Mouse (Mus musculus) natural killer cell, adult 2 months (primary cell): ENCODE measurements at regions not wholly inside any gene's neighbourhood (a gene's known extent, or its start where the extent isn't known, plus 50 kb on each side); places are given as distances from the start of the nearest gene placed in this dataset.
A peak's percentile ranks its signal among the peaks of the same experiment; 100 is the strongest.
"Not testable (repeated sequence)": the region's sequence is repeated elsewhere in the genome, so short reads cannot be mapped to it uniquely, and the experiment has no call there.

Experiments
- DNase-seq, 2 experiments: peaks; one replicate each; pipeline ENCODE4 v3.0.0; 2022; ENCODE audit warnings: low spot score in 2 of 2

DNA sequence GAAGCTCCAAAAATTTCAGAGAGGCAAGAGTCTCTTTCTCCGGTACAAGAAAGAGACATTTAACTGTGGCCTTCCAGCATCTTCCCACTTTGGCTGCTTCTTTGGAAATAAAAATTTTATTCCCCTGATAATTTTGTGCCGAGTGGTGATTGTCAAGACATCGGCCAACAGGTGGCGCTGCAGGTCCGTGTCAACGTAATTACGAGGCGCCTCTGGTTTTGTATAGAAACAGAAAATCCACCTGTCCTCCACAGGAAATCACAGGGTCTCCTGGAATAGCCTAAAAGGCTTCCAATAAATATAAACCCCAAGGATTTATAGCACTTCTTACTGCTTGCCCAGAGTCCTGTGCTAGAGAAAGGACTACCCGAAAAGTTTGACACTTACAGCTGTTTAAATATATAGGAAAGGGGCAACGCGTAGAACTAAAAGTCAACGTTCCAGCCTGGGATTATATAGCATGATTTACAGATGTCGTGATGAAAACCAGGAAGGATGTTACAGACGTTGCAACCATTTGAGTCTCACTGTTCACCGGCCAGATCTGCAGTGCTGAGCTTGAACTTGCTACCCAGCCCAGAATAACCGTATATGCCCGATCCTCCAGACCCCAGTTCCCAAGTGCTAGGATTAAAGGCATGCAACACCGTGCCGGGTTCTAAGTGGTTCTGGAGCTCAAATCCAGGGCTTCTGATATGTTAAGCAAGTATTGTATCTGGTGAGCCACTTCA is 251.3 kb upstream of the Tgfbr2 start:
- DNase-seq: peak; percentile 55 to 62

GRCm38 (mm10) chr9:116425400-116425799 is 250.2 kb upstream of the Tgfbr2 start:
- not testable (repeated sequence) for DNase-seq

- no peak for DNase-seq
Observed at GRCm38 (mm10) chr9:116415021-116415420, 239.9 kb upstream of the Tgfbr2 start.

DNA sequence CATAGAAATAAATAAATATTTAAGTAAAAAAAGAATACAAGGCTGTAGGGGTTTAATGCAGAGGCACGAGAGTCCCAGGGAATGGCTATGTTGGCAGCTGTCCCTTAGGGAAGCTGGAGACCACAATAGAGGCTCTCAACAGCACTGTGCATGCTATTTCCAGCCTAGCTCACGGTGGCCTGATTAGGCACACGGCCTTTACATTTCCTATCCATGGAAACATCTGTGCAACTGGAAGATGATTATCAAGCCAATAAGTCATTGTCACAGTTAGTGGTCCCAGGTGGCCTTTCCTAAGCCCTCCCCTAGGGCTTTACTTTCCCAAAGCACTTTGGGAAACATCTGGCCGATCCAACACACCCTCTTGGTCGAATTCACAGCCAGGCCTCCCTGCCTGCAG is 235.9 kb upstream of the Tgfbr2 start:
- DNase-seq: no peak

DNA sequence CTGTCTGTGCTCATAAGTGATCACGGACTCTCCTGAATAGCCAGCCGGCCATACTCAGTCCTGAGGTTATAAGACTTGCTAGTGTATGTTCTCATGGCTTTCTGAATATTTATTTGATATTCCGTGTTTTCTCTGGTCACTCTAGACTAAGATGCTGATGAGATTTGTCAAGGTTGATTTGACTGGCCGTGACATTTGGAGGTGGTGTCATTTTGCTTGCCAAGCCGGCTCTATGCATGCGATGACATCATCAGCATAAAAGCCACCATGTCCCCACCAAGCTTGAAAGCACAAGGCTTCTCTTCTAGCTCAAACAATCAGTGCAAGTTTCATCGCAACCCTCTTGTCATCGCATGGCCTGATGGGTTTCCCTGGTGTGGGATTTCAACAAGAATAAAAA is 235.3 kb upstream of the Tgfbr2 start:
- DNase-seq: no peak

DNA sequence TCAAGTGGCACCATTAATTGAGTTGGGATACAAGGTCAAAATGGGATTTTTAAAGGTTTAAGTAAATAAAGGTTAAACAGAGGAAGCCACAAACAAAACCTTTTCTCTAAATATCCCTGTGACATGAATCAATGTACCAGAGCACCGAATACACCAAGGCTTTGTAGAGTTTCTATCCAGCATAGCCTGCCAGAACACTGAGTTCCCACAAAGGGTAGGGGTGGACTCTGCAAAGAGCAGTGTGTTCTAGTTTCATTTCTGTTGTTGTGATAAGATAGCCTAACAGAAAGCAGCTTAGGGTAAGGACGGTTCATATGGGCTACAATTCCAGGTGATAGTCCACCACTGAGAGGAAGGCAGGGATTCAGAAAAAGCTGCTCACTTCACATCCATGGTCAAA is 233.0 kb upstream of the Tgfbr2 start:
- no peak for DNase-seq

DNA sequence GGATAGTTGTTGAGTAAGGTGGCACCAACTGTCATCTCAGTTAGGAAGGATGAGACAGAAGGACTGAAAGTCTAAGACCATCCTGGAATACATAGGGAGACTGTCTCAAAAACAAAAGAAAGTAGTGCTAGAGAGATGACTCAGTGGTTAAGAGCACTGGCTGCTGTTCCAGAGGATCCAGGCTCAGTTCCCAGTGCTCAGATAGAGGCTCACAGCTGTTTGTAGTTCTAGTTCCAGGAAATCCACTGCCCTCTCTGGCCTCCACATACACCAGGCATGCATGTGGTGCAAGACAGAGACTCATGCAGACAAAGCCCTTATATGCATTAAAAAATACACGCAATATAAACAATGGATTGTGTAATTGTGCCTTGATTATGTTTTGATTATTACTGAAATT is 229.9 kb upstream of the Tgfbr2 start:
- DNase-seq: no peak

GRCm38 (mm10) chr9:116401821-116402220 is 226.7 kb upstream of the Tgfbr2 start:
- DNase-seq: no peak

DNA sequence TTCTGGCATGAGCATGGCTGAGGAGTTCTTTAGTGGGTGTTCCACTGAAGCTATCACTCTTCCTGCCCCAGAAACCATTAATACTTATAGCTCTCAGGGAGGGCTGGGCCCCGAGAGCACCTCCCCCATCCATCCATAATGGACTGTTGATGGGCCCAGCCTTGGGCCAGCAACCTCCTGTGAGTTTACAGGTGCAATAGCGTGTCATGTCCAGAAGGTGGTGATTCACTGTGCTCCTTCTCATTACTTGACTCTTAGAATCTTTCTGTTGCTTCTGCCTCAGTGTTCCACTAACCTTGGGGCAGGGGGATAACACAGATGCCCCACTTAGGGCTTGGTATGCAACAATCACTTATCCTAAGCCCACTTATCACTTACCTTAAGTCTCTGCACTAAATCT is 225.1 kb upstream of the Tgfbr2 start:
- no peak for DNase-seq

GRCm38 (mm10) chr9:116399296-116399695 is 224.1 kb upstream of the Tgfbr2 start:
- no peak for DNase-seq

GRCm38 (mm10) chr9:116392258-116392657 is 217.1 kb upstream of the Tgfbr2 start:
- DNase-seq: no peak

DNA sequence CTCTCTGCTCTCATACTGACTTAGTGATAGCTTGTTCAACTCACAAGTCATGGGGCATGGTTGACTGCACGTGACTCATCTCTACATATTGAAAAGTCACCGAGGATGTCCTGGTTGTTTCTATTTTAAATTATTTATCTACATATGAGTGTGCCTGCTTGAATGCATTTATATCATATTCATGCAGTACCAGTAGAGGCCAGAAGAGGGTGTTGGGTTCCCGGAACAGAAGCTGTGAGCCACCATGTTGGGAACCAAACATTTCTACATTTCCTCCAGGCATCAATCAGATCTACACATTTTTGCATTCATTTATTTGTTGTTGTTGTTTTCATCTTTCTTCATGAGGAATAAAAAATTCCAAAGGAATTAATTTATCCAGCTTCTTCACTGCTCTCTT is 214.6 kb upstream of the Tgfbr2 start:
- peak in 1 of 2 experiments; percentile 16 for DNase-seq

DNA sequence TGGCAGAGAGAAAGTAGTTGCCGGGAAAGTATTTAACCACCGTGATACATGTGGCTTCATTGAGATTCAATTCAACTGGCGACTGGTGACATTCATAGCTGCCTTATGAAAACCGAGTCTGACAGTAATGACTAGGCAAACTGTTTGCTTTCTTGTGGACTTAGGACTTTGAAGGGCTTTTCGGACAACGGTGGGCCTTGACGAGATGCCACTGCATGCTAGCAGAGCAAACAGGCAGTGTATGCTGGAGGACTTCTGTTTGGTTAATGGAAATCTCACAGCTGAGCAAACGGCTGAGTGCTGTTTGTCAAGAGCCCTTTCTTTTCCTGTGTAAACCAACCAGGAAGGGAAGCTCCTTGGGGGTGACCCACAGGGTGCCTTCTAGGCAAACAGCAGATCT is 213.7 kb upstream of the Tgfbr2 start:
- no peak for DNase-seq

GRCm38 (mm10) chr9:116388025-116388424 is 212.9 kb upstream of the Tgfbr2 start:
- DNase-seq: no peak

DNA sequence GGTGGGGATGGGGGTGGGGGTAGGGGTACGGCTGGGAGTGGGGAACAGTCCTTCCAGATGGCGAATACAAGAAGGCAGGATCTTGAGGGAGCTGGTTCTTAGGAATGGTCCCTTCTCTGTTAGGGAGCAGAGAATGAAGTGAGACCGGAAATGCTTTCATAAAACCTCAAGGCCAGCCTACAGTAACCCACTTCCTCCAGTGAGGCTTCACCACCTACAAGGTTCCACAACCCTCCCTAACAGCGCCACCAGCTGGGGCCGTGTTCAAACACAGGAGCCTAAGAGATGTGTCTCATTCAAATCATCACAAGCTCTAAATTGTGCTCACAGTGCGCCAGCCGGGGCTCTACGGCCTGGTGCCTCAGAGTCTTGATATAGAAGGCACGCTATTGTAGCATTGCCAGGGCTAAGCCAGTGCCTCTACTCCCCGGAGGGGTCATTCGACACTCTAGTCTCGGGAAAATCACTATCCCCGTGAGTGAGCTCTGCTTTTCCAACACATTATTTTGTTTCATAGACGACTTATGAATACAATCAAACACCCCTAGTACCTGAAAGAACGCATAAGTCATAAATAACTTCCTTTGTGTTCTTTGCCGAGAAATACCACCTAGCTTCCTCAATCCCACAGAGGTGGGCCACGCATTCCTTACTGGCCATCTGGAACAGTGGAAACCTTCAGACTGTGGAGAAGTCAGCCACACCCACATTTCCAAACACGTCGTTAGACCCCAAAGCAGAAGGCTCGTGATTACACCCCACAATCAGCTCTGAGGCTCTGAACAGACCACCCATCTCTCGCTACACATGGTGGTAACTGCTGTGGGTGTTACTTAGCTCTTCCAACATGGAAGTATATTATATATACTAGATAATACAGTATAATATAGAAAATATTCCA is 209.3 kb upstream of the Tgfbr2 start:
- peak; percentile 90 to 95 for DNase-seq

- DNase-seq: peak in 1 of 2 experiments; percentile 9
Observed at GRCm38 (mm10) chr9:116383411-116384101, 208.4 kb upstream of the Tgfbr2 start.

DNA sequence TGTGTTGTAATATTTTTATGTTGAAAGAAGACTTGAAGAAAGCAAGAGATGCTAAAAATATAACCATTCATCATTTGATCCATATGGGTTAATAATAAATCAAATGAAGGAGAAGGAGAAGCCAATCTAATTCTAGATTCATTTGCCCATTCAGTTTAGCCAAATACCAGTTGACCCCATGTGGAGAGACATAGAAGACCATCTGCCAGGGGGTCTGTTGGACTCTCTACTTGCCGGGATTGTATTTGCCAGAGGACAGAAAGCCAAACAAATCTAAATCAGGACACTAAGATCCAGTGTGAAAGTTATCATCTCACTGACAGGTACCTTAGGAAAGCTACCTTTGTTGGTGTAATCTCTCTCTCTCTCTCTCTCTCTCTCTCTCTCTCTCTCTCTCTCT is 202.5 kb upstream of the Tgfbr2 start:
- DNase-seq: no peak

DNA sequence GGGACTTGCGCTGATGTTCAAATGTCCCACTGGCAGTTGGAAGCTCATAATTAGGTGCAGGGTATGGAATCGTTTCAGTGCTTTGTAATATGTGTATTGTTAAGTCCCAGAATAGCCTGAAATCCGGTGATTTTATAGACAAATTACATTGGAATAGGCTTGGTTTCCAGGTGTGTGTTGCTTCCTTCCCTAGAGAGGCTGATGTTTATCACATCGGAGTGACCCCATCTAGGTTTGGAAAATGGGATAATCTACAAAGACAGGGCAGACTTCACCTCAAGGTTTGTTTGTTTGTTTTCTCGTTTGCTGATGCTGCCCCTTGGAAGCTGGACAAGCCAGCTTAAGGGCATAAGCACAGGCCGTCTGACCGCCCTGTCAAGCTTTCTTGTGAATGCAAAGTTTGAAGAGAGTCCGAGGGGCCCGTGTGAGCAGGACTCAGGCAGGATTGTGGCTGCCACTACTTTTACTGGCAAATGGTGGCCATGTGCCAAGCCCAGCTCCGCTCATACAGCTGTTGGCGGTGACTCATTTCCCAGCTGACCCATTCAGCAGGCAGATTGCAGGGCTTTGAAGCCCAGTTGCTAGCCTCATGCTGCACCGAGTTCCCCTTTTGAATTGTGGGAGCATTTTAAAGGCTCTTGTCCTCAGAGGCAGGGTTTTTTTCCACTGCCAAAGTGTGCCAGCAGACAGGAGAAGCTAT is 200.6 kb upstream of the Tgfbr2 start:
- peak; percentile 24 to 30 for DNase-seq

DNA sequence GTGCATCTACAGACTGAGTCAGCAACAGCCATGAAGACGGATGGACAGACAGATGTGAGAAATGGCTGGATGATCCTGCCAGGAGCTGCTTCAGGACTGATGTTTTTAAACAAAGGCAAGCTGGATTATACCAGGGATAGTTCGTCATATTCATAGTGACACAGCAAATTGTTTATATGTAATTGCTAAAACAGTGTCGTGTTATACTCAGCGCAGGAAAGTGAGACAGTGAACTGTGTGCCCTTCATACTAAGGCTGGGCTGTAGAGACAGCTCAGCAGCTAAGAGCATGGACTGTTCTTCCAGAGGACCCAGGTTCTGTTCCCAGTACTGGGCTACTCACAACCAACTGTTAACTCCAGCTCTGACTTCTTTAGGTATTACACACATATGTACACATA is 199.2 kb upstream of the Tgfbr2 start:
- no peak for DNase-seq

GRCm38 (mm10) chr9:116373396-116373795 is 198.2 kb upstream of the Tgfbr2 start:
- DNase-seq: no peak

DNA sequence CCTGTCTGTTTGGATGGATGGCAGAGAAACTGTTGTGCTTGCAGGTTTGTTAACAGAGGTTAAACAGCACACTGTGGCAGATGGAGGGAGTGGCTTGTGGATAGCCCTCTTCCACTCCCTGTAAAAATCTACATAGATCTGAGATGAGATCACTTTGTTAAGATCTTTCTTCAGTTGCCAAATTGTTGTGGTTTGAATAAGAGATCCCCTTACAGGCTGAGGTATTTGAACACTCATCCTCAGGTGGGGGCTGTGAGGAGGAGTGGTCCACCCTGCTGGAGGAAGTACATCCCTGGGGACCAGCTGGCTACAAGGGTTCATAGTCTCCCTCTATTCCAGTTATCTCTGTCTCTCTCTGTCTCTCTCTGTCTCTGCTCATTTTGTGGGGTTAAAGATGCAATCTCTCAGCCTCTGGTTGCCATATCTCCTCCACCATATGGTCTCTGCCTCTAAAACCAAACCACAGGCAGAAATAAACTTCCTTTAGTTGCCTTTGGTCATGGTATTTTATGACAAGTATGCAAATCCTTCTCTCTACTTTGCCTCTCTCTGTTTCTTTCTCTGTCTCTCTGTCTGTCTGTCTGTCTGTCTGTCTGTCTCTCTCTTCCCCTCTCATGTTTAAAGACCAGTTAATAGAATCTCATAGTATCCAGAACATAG is 194.0 kb upstream of the Tgfbr2 start:
- peak; percentile 15 to 35 for DNase-seq
